Mouse (Mus musculus): ENCODE results near the gene Tnnc2.
A peak's percentile ranks its signal among the peaks of the same experiment; 100 is the strongest.

- TF ChIP-seq CTCF (IDR thresholded peaks at IDR 0.05; ENCODE audit: extremely low read depth, insufficient read length, insufficient replicate concordance, low read depth, low read length) (no peak), POLR2A (IDR thresholded peaks at IDR 0.05; ENCODE audit: low read depth, low read length) (peak; percentile 80)
These were observed 25.0 kb upstream of the Tnnc2 start, which contains the start of the genes Acot8 and Zswim3 for GRCm38 (mm10) chr2:164804533-164805331.

All from small intestine, adult 2 months (tissue).